Mouse (Mus musculus) cortical plate, adult 2 months (tissue): Measurements from ENCODE around the gene Slc39a12. TPM values are rescaled to one million over a fixed set of nuclear protein-coding genes. Genes with fewer than 3 reads are reported as not detected.

Experiments
- H3K27ac ChIP-seq: fragments of 200-500 bp; 2 replicates; pipeline ENCODE4 v1.5.1; 2012; ENCODE audit warnings: low read length, control low read depth, inconsistent platforms; ENCODE audit not compliant: insufficient read depth
- H3K4me1 ChIP-seq: fragments of 200-500 bp; 2 replicates; pipeline ENCODE4 v1.6.1; 2011; ENCODE audit warnings: low read length; ENCODE audit not compliant: control insufficient read depth, insufficient read depth
- H3K4me3 ChIP-seq: fragments of 200-500 bp; 2 replicates; pipeline ENCODE4 v1.5.1; 2011; ENCODE audit warnings: mild to moderate bottlenecking, low read length, control low read depth; ENCODE audit not compliant: insufficient read depth
- CTCF ChIP-seq: fragments of 200-500 bp; IDR thresholded peaks from 2 replicates; pipeline ENCODE4 v1.5.1; 2011; ENCODE audit warnings: mild to moderate bottlenecking, control low read depth, low read length; ENCODE audit not compliant: insufficient read depth; ENCODE audit errors: extremely low read depth
- POLR2A ChIP-seq: fragments of 200-500 bp; IDR thresholded peaks from 2 replicates; pipeline ENCODE4 v1.6.1; 2011; ENCODE audit warnings: mild to moderate bottlenecking, low read length, control low read depth; ENCODE audit not compliant: insufficient read depth; ENCODE audit errors: extremely low read depth
- polyA plus RNA-seq: library from polyadenylated mRNA; depleted of rRNA; stranded (reverse); fragments of >200 nt; gene quantifications from 2 replicates; pipeline ENCODE4 v1.2.3, GENCODE M21; 2012; rRNA removed

Slc39a12 gene
- polyA plus RNA-seq, result 54.3 and 56.0 TPM in 2 replicates

DNA sequence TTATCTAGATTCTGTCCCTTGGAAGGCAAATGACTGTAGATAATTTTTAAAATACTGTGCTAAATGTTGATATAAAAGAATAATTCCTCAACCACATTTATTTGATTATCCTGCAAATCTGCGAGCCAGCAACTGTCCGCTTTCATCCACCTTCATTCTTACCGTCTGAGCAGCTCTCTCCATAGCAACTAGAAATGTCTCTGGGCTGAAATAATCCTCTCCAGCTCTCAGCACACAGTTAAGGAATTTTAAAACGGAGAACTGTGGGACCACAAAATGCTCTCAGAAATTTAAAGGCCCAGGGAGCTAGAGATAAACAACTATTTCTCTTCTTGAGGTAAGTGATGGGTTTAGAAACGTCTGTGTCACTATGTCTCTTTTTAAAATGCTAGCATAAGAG, at the start of gene Slc39a12:
Gene Slc39a12 (plus strand): TSS at position 155 of the 400 bp plus-strand sequence.
- TF ChIP-seq POLR2A (no peak), CTCF (no peak)
- peak within 1 kb of the TSS; percentile 35 for H3K4me3 ChIP-seq
- H3K4me1 ChIP-seq, result no peaks in the 10 kb centered on the region
- peak within 1 kb of the TSS; percentile 81; the same call in 1 of the 2 replicates for H3K27ac ChIP-seq

DNA sequence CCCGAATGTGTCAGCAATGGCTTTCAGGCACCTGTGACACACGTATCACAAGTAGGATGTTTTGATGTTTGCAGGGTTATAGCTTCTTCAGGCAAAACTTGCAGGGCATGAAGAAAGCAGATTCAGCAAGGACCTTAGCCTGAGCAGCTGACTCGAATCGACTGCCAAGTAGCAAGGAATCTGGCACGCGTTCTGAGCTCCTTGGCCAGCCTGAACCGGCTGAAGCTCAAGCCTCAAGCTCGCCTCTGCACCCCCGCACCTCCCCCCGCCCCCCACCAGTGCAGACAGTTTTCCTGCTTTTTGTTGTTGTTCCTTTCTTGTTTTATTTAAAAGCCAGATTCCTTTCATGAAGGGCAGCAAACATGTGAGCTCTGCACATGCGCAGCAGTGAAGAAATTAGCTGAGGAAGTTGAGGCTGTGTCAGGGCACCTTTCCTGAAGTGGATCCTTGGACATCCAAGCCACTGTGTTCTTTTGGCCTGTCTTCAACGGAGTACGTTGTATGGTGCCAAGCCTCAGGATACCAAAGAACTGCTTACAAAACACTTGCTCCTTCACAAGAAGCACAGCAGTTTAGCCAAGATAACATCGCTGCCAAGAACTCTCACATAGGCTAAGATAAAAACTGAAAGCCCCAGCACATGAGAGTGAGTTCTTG, 46.3 kb upstream of the Slc39a12 start:
- Histone ChIP-seq H3K27ac (peak overlapping the region; percentile 78), H3K4me1 (peaks cover 3% of the 10 kb centered on the region), H3K4me3 (peak overlapping the region; percentile 9; the same call in 1 of the 2 replicates)
- TF ChIP-seq CTCF, result no peak
- no peak for TF ChIP-seq POLR2A

DNA sequence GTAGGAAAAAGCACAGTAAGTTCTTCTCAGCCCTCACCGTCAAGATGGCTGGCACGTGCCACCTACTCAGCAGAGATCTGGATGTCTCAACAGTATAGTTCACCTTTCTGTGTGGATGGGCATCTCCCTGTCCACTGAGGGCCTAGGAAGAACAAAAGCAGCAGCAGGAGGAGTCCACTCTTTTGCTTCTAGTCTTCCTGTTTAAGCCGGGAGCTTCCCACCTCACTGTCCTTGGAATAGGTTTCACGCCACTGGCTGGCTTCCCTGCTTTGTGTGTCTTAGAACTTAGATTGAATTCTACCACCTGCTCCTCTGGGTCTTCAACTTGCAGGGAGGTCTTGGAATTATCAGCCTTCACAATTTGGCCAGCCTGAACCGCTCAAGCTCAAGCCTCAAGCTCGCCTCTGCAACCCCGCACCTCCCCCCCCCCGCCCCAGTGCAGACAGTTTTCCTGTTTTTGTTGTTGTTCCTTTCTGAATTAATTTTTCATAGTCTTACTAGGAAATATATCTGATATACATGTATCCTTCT, 45.7 kb upstream of the Slc39a12 start:
- TF ChIP-seq CTCF (no peak), POLR2A (no peak)
- H3K27ac ChIP-seq, result peak overlapping the region; percentile 27; the same call in 1 of the 2 replicates
- H3K4me1 ChIP-seq, result peaks cover 3% of the 10 kb centered on the region
- H3K4me3 ChIP-seq, result no peak overlapping the region

DNA sequence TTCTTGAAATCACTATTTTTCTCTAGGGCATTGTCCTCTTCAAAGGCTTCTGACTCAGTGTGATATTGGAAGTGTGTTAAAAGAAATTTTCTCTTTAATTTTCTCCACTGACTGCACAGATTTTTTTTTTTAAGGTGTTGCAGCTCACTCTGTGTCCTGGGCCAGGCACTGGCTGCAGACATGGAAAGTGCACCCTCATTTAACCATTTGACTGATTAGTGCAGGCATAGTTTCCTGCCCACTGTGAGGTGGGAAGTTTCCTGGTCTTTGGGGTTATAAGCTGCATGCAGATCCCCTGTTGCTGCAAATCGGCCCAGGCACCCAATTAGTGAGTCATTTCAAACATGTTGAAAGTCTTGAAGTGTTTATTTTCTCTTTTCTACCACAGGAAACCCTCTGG, 740 bp downstream of the Slc39a12 start:
- H3K4me3 ChIP-seq, result peak overlapping the region; percentile 35
- no peak for TF ChIP-seq POLR2A
- no peak for TF ChIP-seq CTCF
- H3K27ac ChIP-seq, result peak overlapping the region; percentile 81; the same call in 1 of the 2 replicates
- H3K4me1 ChIP-seq, result no peaks in the 10 kb centered on the region

DNA sequence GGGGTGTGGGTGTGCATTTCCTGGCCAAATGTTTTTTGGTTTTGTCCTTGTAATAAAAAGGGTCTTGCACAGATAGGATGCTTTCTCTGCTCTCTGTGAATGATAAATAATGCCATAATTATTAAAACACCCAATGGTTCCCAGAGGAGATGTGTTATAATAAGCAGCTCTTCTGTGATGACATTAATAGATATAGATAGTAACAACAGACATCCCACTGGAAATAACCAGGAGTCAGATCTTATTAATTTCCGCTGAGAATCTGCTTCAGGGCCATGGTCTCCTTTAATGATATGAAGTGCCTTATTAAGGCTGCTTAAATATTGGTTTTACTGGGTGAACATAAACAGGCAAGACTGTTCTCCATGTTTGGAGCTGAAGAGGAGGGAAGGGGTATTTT, 2.8 kb downstream of the Slc39a12 start:
- no peak for TF ChIP-seq CTCF
- TF ChIP-seq POLR2A, result no peak
- Histone ChIP-seq H3K27ac (no peak overlapping the region), H3K4me1 (no peaks in the 10 kb centered on the region), H3K4me3 (0 out of 2 replicates have a peak overlapping the region, but pooled peaks have one; percentile 35)

DNA sequence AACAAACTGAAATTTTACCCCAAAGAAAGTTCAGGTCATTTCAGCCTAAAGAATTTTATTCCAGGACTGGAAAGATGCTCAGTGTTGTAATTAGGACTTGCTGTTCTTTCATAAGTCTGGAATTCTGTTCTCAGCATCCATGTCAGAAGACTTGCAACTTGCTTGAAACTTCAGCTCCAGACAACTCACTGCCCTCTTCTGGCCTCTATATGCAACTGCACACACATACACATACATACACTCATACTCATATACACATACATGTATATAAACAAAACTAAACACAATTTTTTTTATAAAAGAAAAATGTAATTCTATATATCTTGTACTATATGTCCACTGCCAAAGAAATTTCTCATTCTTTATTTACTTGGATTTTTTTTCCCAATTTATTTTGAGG, 14.9 kb downstream of the Slc39a12 start:
- Histone ChIP-seq H3K4me1 (no peaks in the 10 kb centered on the region), H3K4me3 (no peak overlapping the region), H3K27ac (no peak overlapping the region)
- TF ChIP-seq CTCF (no peak), POLR2A (no peak)

DNA sequence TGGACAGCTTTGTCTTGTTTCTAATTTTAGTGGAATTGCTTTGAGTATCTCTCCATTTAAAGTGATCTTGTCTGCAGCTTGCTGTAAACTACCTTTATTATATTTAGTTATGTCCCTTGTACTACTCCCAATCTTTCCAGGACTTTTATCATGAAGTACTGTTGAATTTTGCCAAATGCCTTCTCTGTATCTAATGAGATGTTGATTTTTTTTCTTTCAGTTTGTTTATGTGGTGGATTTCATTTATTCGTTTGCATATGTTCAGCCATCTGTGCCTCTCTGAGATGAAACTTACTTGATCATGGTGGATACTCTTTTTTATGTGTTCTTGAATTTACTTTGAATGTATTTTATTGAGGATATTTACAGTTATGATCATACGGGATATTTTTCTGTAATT, 40.9 kb downstream of the Slc39a12 start:
- H3K4me3 ChIP-seq, result no peak overlapping the region
- no peak for TF ChIP-seq POLR2A
- no peak for TF ChIP-seq CTCF
- H3K27ac ChIP-seq, result no peak overlapping the region
- no peaks in the 10 kb centered on the region for H3K4me1 ChIP-seq

DNA sequence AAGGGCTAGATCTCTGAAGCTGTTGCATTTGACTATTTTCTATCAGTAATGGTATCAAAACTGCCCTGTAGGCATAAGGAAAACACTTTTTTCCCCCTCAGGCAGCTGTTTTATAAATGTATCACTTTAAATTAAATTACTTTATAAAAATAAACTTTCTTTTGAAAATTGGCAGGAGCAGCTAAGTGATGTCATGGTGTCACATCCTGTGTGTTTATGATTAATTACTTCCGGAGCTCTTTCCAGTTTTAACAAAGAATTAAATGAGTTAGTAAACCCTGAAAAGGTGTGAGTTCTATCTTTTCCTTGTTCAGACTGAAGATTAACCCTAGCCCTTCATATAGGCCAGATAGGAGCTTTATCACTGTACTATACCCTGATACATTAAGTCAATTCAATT, 59.2 kb downstream of the Slc39a12 start:
- no peak overlapping the region for H3K27ac ChIP-seq
- H3K4me1 ChIP-seq, result no peaks in the 10 kb centered on the region
- no peak overlapping the region for H3K4me3 ChIP-seq
- TF ChIP-seq POLR2A, result no peak
- TF ChIP-seq CTCF, result no peak

DNA sequence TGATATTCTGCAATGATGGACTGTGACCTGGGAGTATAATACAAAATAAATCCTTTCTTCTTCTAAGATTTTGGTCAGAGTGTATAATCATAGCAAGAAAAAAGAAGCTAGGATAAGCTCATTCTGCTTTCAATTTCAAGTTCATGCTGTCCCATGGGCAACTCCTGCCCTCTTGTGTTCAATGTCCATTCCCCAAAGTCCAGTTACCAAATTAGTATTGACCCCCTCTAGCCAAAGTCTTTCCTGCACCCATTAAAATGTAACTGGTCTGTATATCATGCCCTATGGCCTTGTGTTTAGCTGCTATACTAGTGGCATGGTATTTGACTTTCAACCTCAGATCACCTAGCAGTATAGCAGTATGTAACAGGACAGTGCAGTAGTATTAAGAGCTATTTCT, 62.8 kb downstream of the Slc39a12 start:
- Histone ChIP-seq H3K4me1 (no peaks in the 10 kb centered on the region), H3K4me3 (no peak overlapping the region), H3K27ac (no peak overlapping the region)
- no peak for TF ChIP-seq POLR2A
- no peak for TF ChIP-seq CTCF
